Mouse (Mus musculus) heart, adult 18-20 months (tissue): ENCODE data around the gene Plxnb2. TPM values are rescaled to one million over a fixed set of nuclear protein-coding genes. Genes with fewer than 3 reads are reported as not detected.

ENCODE experiments used
- DNase-seq, 2 experiments: peaks; one replicate each; pipeline ENCODE4 v3.0.0; 2021 to 2022; ENCODE audit warnings: mixed read lengths in 1 of 2
- total RNA-seq, 2 experiments: library from RNA; stranded (reverse); gene quantifications; 2 replicates each; pipeline ENCODE4 v1.2.3; 2021

The Plxnb2 gene
- total RNA-seq, 2 experiments from 2014 or later = 76.7 to 83.5 TPM

DNA sequence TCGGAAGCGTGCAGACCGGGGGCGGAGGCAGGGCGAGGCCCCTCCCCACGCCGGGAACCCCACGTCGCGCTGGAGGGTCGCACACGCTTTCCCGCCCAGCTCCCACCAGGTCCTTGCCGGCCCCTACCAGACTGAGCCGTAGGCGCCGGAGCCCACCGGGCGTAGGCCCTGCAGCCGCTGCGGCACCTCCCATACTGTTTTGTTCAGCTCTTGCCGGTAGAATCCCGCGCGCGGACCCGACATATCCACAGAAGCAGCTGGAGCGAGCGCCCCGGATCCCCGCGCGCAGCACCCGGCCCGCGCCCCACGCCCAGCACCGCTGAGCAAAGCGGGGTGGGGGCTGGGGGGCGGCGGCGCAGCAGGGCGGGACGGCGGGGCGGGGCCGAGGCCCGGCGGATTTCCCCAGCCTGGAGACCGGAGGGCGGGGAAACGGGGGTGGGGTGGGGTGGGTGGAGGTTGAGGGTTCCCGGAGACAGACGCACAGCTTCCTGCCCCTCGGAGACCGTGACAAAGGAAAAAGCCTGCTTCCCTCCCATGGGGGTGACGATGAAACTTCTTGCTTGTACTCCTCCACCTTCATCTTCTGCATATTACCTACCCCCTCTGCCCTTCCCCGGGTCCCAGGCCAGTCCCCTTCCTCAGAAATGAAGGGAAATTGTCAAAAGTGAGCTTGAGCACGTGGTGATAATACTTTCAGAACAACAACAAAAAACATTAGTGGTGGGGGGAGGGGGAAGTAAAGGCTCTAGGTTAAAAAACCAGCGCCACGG is 31.1 kb downstream of the Plxnb2 start, which contains the start of gene Mapk11:
Mapk11 (minus strand) TSS at position 358 of the 770 bp plus-strand sequence.
- DNase-seq = peak; percentile 62 to 75

DNA sequence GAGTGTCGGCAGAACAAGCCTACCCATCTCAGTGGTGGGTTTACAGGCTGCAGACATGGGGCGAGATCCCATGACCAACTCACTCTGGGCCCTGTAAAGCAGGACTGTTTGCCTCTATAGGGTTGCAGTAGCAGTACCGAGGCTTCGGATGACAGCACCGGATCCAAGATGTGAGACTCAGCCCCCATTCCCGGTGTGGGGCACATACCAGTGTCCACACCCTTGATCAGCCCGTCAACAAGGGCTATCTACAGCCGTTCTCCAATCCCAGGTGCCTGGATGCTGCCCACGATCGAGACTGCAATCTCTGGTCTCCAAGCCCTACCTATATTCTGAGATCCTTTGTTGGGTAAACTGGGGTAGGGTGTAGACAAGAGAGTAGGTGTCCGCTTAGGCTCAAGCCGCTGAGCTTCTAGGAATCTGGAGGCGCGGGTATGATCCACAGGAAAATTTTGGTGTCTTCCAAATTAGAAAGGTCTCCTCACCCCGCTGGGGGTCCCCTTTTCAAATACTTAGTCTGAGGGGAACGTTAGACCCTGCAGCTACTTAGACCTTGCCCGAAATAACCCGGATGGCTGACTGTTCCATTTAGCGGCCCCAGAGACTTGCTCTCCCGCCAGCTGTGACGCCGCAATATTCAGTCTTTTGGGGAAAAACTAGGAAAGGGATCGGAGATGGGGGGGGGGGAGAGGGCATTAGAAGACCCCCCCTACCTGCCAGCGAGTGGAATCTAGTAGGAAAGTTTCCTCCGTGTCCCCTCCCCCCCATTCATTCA is 31.9 kb downstream of the Plxnb2 start:
- peak in 1 of 2 experiments; percentile 40 for DNase-seq

DNA sequence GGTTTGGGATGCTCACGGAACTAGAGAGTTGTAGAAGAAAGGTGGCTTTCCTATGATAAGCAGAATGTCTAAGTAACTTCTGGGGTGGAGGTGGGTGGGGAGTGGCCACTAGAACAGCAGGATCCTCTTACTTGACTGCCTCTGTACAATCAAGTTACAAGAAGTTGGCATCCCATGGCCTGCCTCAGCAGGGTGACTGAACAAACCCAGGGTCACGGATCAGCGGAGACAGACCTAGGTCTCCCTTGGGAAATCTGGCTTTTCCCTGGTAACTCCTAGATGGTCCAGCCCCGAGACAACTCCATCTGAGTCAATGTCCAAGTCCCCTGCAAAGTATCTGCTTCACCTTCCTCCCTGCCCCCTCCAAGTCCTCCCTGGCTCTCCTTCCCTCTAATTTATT is 32.7 kb downstream of the Plxnb2 start:
- no peak for DNase-seq

DNA sequence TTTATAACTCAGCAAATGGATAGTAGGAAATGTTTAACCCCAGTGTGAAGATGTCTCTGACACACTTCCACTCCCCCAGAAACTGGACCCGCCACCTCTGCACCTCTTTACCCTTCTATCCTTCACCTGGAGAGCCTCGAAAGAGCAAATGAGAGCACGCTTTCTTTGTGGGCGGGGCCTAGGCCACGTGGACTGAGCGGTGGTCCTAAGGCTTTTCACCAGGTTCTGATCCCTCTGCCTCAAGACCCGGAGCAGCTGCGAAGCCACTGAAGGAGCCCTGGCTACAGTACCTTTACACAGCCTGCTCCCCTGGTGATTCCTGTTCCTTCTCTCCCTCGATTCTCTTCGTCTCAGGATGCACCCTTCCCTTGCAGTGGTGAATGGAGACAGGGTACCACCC is 33.1 kb downstream of the Plxnb2 start:
- DNase-seq = no peak

DNA sequence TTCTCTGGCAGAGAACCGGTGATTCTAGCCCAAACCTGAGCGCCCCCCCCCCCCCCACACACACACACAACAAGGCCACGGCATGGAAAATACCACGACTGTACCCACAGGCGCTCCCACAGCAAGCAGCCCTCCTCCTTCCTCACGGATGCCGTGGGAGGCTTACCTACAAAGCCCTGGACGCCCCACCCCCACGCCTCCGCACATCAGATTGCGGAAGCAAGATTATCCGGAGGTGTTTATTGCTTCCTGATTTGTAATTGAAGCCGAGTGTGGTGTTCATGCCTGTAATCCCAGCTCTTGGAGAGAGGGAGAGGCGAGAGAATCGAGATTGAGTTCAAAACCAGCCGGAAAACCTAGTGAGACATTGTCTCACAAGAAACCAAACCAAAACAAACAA is 33.6 kb downstream of the Plxnb2 start:
- peak in 1 of 2 experiments; percentile 53 for DNase-seq

DNA sequence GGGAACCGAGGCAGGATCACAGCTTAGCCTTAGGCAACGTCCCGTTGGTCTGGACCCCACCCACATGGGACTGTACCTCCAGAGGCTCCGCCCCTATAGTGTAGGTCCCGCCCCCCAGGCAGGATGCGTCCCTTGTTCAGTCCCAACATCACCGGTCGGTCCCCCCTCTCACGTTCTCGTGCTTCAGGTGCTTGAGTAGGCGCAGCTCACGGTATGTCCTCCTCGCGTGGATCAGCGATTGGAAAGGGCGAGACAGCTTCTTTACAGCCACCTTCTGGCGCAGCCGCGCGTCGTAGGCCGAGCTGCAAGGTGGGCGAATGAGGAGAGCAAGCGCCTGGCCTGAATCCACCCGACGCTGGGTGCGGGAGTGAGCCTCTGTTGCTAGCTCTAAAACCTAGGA is 34.1 kb downstream of the Plxnb2 start:
- DNase-seq = peak in 1 of 2 experiments; percentile 40

DNA sequence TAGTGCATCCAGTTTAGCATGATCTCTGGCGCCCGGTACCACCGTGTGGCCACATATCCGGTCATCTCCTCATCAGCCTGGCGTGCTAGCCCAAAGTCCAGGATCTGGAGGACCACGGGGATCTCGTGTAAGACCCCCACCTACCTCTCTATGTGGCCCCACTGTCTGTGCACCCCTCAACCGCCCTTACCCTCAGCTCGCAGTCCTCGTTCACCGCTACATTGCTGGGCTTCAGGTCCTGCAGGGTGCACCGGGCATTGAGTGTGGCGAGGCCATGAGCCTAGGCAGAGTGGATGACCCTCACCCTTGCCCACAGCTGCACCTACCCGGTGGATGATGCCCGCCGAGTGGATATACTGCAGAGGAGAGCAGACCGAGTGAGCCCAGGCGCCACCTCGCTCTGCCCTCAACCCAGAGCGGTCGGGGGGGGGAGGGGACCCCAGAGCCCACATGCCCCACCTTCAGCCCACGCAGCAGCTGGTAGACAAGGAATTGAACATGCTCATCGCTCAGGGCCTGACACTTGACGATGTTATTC is 34.7 kb downstream of the Plxnb2 start:
- DNase-seq = no peak

DNA sequence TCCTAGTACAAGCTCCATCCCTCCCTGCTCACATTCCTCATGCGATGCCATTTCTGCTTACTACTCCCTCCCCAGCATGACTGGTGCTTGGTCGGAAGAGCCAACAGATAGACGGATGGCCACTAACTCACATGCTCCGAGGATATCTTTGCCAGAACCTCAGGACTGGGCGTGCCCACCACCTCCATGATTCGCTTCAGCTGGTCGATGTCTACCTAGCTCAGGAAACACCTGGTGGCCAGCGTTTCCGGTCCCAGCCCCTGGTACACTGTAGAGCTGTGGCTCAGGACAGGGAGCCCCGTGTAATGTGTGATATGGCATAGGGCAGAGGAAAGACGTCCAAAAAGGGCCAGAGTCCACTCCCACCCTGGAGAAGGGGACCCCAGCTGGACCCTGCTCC is 35.6 kb downstream of the Plxnb2 start:
- no peak for DNase-seq

DNA sequence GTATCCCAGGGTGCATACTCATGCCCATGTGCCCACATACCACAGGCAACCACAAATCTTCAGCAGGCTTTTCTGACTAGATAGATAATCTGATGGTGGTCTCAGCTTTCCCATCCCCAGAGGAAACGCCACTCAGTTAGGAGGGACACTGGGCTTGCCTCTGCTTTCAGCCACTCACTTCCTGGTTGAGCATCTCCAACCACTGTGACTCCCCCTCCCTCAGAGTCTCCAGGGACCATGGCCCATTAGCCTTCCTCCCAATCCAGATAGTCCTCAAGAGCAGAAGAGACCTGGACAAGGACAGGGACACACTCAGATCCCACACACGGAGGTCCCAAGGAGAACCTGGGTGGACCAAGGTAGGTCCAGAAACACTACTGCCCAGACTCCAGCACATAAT is 37.5 kb downstream of the Plxnb2 start:
- no peak for DNase-seq

DNA sequence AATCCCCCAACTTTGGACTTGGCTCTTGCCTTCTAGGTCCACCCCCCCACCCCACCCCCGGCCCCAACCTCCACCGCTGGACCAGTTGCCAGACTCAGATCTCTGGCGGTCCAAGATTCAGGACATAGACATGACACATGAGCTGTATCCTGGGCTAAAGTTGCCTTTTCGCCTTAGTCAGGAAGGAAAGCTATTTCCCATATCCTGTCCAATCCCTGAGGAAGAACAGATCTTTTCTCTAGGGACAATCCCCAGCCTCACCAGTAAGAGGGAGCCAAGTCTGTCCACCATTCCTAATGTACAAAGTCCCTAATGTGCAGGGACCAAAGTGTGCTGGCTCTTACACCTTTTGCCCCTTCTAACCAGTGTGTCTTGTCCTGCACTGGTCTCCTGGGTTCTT is 38.7 kb downstream of the Plxnb2 start:
- DNase-seq = peak in 1 of 2 experiments; percentile 58

DNA sequence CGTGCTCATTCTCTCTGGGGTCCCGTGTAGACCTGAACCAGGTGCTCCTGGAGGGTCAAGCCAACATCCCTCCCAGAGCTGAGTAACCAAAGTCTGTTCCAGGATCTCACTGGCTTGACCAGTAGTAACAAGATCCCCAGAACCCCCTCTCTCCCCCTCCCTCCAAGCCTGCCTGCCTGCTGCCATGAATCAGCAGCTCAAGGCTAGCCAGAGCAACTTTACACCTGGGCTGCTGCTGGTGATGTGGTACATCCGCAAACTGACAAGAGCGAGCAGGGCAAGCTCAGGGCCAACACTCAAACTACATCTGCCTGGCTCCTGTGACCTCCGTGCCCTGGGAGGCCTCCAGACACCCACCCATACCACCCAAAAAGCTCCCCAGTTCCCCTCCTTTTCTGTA is 39.1 kb downstream of the Plxnb2 start:
- DNase-seq = no peak

DNA sequence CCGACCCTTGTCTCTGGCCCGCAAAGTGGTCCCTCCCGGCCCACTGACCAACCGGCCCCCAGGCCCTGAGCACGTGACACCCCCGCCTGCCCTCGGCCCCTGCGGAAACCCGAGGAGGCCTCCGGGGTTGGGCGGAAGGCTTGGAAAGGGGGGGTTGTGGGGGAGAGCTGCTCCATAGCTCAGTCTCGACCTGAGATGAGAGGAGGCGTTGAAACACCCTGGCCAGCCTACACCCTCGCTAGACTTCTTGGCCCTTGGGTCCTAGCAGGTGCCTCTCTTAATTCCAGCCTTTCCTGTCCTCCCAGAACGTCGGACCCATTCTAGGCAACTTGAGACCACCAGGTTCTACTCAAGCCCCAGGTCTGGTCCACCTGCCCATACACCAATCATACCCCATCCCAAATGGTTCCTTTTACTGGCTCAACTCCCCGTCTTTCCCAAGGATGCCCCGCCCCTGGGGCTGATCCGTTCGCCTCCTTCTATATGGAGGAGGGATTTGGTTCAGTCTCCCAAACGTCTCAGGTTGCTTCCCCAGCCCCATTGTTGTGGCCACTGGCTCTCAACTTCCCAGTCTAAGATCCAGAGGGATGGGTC is 39.8 kb downstream of the Plxnb2 start, which contains the start of gene Mapk12:
Mapk12 (minus strand) TSS at position 45 of the 594 bp plus-strand sequence.
- DNase-seq = peak in 1 of 2 experiments; percentile 88

DNA sequence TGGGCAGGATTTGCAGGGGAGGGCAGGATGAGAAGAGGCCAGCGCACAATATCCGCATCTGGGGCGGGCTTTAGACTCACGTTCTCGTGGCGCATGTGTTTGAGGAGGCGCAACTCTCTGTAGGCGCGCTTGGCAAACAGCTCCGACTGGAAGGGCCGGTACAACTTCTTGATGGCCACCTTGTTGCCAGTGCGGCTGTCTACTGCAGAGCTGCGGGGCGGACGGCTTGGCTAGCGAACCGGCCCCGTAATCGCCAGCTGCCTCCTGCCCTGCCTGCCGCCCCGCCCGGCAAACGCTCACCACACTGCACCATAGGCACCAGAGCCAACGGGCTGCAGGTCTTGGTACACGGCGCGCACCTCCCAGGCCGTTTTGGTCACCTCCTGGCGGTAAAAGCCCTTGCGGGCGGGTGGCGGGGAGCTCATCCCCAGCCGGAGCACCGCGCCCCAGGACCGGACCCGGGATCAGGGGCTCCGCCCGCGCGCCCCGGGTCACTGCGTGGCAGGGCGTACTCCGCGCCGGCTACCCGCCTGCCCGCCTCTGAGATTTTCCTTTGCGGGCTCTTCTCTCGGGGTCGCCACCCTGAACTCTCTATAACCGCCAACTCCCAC is 40.4 kb downstream of the Plxnb2 start:
- DNase-seq = peak; percentile 78 to 81

DNA sequence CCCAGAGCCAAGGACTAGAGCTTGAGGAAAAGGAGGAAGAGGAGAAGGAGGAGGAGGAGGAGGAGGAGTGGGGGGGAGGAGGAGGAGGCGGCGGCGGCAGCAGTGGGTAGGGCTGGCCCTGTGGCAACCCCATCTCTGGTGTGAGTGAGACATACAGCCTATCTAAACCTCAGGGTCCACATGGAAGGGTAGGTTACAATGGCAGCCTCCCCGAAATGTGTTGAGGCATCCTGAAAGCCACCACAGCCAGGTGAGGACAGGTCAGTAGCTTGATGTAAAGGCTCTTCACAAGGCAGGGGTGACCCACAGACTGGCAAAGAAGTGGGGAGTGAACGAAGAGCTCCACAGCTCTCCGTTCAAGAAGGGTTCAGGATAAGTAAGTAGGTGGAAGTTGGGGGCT is 42.1 kb downstream of the Plxnb2 start:
- DNase-seq = no peak

DNA sequence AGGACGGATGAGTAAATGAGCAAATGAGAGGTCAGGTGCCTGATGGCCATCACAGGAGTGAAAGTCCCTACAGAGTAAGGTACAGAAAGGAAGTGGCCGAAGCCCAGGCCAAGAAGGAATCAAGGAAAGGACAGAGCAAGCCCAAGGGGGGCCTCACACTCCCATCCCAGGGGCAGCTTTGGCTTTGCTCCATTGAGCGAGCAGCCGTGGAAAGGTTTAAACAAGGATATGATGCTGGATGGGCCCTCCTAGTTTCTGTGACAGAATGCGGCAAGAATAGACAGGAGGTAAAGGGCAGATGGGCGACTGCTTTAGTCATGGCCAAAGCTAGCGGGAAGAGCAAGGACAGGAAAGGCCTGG is 42.6 kb downstream of the Plxnb2 start:
- no peak for DNase-seq

DNA sequence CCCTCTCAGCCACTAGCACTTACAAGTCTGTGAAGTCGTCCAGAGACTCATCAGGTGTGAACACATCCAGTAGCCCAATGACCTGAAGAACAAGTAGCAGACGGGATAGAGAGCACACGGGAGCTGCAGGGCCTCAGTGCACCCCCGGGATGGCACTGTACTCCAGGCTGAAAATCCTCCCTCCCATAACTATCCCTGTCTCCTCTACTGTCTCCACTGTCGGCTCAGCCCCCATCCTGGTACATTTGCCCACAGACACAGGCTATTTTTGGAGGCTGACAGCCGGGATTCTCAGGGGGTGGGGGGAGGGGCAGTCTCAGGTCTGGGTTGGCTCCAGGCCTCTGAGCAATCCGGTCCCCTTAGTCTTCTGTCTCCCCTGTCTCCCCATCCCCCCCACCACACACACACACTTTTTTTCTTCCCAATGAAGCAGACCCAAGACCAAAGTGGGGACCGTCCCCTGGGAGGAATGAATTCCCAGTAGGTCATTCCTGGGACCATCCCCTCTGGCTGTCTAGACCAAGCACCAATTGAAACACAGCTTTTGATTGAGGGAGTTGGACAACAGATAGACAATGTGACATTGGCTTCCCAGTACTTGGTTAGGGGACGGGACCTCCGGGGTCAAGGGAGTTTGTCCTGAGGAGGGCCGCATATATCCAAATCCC is 43.1 kb downstream of the Plxnb2 start:
- DNase-seq = no peak

DNA sequence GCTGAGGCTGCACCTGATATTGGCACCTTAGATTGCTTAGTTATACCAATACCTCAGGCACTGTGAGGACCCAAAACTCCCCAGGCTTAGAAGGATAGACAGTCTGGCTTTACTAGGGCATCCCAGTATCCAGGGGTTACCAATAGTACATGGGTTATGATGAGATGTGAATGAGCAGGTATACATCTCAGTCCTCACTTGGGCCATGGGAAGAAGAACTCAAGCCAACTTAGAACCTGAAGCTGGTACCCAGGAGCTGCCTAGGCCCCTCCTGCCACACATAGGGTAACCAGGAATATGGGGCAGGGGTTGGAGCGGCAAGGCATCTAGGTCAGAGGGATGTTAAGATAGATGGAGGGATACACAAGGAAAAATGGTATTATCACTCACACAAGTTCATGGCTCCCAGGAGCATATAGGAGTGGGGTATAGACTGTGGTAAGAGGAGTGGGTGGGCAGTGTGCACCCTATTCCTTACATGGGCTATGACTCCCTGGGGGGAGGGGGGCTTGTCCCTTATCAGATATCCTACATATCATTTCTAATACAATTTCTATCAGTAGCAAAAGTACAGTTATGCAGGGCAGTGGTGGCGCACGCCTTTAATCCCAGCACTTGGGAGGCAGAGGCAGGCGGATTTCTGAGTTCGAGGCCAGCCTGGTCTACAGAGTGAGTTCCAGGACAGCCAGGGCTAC is 44.0 kb downstream of the Plxnb2 start:
- no peak for DNase-seq

DNA sequence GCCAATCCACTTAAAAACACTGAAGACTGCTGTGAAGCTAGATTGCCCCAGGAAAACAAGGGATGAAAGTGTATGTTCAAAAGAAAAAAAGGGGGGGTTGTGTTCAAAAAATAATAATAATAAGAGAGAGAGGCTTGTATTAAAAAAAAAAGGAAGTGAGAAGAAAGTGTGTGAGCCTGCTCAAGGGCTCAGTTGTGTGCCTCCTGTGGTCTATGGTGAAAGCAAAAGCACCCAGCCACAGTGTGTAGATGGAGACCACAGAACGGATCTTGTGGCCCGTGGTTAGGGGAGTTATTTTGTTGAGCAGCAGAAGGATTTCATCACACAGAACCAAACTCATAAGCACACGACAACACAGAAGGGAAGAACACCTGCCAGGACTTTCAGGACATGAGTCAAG is 49.3 kb downstream of the Plxnb2 start:
- DNase-seq = no peak

DNA sequence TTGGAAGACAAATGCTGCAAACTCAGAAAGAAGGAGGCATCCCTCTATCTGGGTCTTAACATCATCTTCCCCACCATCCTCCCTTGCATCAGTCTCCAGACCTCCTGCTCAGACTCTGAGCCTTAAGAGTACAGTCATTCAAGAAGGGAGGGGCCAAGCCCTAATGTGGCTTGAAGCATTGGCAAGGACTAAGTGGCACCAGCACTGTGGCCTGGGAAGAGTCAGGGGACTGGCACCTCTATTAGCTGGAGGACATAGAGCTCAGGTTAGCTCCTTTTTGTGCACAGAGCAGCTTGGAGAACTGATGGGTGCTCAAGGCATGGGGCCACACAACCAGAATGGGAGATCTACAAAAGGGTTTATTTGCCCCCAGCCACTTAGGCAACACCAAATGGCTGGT is 50.3 kb downstream of the Plxnb2 start:
- no peak for DNase-seq

DNA sequence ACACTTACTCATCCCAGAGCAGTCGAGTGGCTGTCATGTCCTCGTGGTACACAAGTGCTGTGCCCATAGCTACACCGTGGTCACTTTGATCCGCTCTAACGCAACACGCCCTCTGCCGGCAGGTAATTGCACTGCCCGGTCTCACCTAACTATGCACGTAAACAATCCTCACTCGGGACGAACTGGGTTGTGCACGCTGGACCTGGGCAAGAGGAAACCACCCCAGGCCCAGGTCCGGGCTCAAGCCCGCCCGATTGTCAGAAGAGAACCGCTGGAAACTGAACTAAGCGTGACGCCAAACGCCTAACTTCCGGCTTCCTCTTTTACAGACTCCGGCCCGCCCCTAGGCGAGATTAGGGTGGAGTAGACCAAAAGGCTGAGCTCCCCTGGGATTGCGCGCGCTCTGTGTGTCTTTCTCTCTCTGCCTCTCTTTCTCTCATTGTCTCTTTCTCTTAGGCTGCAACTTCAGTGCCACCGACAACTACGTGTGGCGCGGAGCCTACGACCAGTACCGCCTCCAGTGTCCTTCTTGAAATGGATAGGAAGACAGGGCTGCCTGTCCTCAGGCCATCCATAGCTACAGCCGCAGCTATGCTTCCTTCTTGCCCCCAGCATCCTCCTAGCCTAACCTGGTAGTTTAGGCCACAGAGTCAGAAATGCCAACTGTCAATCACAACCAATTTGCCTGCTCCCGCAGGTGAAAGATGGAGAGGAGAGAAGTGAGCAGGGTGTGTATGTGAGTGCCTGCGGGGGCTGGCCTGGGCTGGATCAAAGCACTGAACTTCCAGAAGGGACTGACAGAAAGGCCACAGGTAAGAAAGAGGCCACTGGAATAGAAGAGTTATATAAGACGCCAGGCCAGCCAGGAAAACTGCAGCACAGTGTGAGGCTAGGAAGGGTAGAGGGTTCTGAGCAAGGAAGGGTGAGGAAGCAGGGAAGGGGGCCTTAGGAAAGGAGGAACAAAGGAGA is 51.9 kb downstream of the Plxnb2 start, which contains the start of gene Hdac10:
Hdac10 (minus strand) TSS at position 319 of the 969 bp plus-strand sequence.
- DNase-seq = peak; percentile 93 to 94
